Mouse (Mus musculus): ENCODE results near the gene Sesn3. TPM values are rescaled to one million over a fixed set of nuclear protein-coding genes. Genes with fewer than 3 reads are reported as not detected.
"Not testable (repeated sequence)": the region's sequence is repeated elsewhere in the genome, so short reads cannot be mapped to it uniquely, and the experiment has no call there.

Sesn3 gene
- 19.0 and 33.4 TPM in 2 replicates for polyA plus RNA-seq (2014; fragmentation: Nextera tagmentation; extraction: Ambion mirVana)

- Histone ChIP-seq H3K9ac (ENCODE audit: low read depth, low read length) (peak within 1 kb of the TSS; percentile 28), H3K9me3 (ENCODE audit: control insufficient read depth, low read length) (no peaks in the 10 kb centered on the region), H3K4me1 (replicated peaks; ENCODE audit: control insufficient read depth, insufficient read depth, low read length) (no peaks in the 10 kb centered on the region), H3K4me2 (replicated peaks; ENCODE audit: low read depth, low read length) (peak within 1 kb of the TSS; percentile 59), H3K36me3 (ENCODE audit: control insufficient read depth, insufficient read depth, low read length) (no peaks in the 10 kb centered on the region), H3K4me3 (ENCODE audit: low read depth, low read length) (peak within 1 kb of the TSS; percentile 24), H3K27ac (ENCODE audit: low read depth, low read length) (peak within 1 kb of the TSS; percentile 74), H3K27me3 (ENCODE audit: control insufficient read depth, insufficient read depth, low read length) (no peaks in the 10 kb centered on the region)
- 4% methylated on average over 25 of the region's 25 CpGs for WGBS
- ATAC-seq (ENCODE audit: low FRiP score) = peak; percentile 53
- peak; percentile 78 for DNase-seq (ENCODE audit: low spot score)
These were observed at the start of gene Sesn3 for GRCm38 (mm10) chr9:14274986-14275720. TSS of gene Sesn3 (plus strand) at chr9:14275067.

- H3K9ac ChIP-seq (ENCODE audit: low read depth, low read length); DNase-seq (ENCODE audit: low spot score); ATAC-seq (ENCODE audit: low FRiP score); H3K4me1 ChIP-seq (replicated peaks; ENCODE audit: control insufficient read depth, insufficient read depth, low read length); H3K36me3 ChIP-seq (ENCODE audit: control insufficient read depth, insufficient read depth, low read length); H3K4me3 ChIP-seq (ENCODE audit: low read depth, low read length); H3K4me2 ChIP-seq (replicated peaks; ENCODE audit: low read depth, low read length); H3K27me3 ChIP-seq (ENCODE audit: control insufficient read depth, insufficient read depth, low read length); H3K27ac ChIP-seq (ENCODE audit: low read depth, low read length); H3K9me3 ChIP-seq (ENCODE audit: control insufficient read depth, low read length): not testable (repeated sequence)
- 88% methylated on average over 2 of the region's 2 CpGs for WGBS
These were observed 47.8 kb upstream of the Sesn3 start for GRCm38 (mm10) chr9:14227086-14227485.

GRCm38 (mm10) chr9:14233702-14234373, 41.0 kb upstream of the Sesn3 start:
- no peaks in the 10 kb centered on the region for H3K9me3 ChIP-seq (ENCODE audit: control insufficient read depth, low read length)
- WGBS = 47% methylated on average over 7 of the region's 7 CpGs
- no peak for ATAC-seq (ENCODE audit: low FRiP score)
- H3K27me3 ChIP-seq (ENCODE audit: control insufficient read depth, insufficient read depth, low read length) = no peaks in the 10 kb centered on the region
- DNase-seq (ENCODE audit: low spot score) = no peak
- H3K27ac ChIP-seq (ENCODE audit: low read depth, low read length) = no peak overlapping the region
- H3K36me3 ChIP-seq (ENCODE audit: control insufficient read depth, insufficient read depth, low read length) = no peaks in the 10 kb centered on the region
- H3K4me1 ChIP-seq (replicated peaks; ENCODE audit: control insufficient read depth, insufficient read depth, low read length) = no peaks in the 10 kb centered on the region
- no peak overlapping the region for H3K4me3 ChIP-seq (ENCODE audit: low read depth, low read length)
- no peak overlapping the region for H3K9ac ChIP-seq (ENCODE audit: low read depth, low read length)
- H3K4me2 ChIP-seq (replicated peaks; ENCODE audit: low read depth, low read length) = no peak overlapping the region

GRCm38 (mm10) chr9:14235286-14235685, 39.6 kb upstream of the Sesn3 start:
- no peaks in the 10 kb centered on the region for H3K36me3 ChIP-seq (ENCODE audit: control insufficient read depth, insufficient read depth, low read length)
- no peak for ATAC-seq (ENCODE audit: low FRiP score)
- no peaks in the 10 kb centered on the region for H3K4me1 ChIP-seq (replicated peaks; ENCODE audit: control insufficient read depth, insufficient read depth, low read length)
- no peaks in the 10 kb centered on the region for H3K27me3 ChIP-seq (ENCODE audit: control insufficient read depth, insufficient read depth, low read length)
- no peak overlapping the region for H3K9ac ChIP-seq (ENCODE audit: low read depth, low read length)
- no peak overlapping the region for H3K27ac ChIP-seq (ENCODE audit: low read depth, low read length)
- H3K9me3 ChIP-seq (ENCODE audit: control insufficient read depth, low read length) = no peaks in the 10 kb centered on the region
- H3K4me3 ChIP-seq (ENCODE audit: low read depth, low read length) = no peak overlapping the region
- no peak for DNase-seq (ENCODE audit: low spot score)
- 90% methylated on average over 2 of the region's 2 CpGs for WGBS
- no peak overlapping the region for H3K4me2 ChIP-seq (replicated peaks; ENCODE audit: low read depth, low read length)

- not testable (repeated sequence) for H3K4me1 ChIP-seq (replicated peaks; ENCODE audit: control insufficient read depth, insufficient read depth, low read length); H3K4me2 ChIP-seq (replicated peaks; ENCODE audit: low read depth, low read length); H3K4me3 ChIP-seq (ENCODE audit: low read depth, low read length); H3K9ac ChIP-seq (ENCODE audit: low read depth, low read length); H3K36me3 ChIP-seq (ENCODE audit: control insufficient read depth, insufficient read depth, low read length); H3K27ac ChIP-seq (ENCODE audit: low read depth, low read length); ATAC-seq (ENCODE audit: low FRiP score); H3K27me3 ChIP-seq (ENCODE audit: control insufficient read depth, insufficient read depth, low read length); DNase-seq (ENCODE audit: low spot score); H3K9me3 ChIP-seq (ENCODE audit: control insufficient read depth, low read length)
- WGBS = 79% methylated on average over 1 of the region's 1 CpGs
These were observed 33.9 kb upstream of the Sesn3 start for GRCm38 (mm10) chr9:14241003-14241402.

- 68% methylated on average over 2 of the region's 2 CpGs for WGBS
- H3K4me2 ChIP-seq (replicated peaks; ENCODE audit: low read depth, low read length) = no peak overlapping the region
These were observed 32.6 kb upstream of the Sesn3 start for GRCm38 (mm10) chr9:14242308-14242707.

GRCm38 (mm10) chr9:14244528-14244927, 30.3 kb upstream of the Sesn3 start:
- no peak for ATAC-seq (ENCODE audit: low FRiP score)
- H3K27me3 ChIP-seq (ENCODE audit: control insufficient read depth, insufficient read depth, low read length) = no peaks in the 10 kb centered on the region
- no peak overlapping the region for H3K4me2 ChIP-seq (replicated peaks; ENCODE audit: low read depth, low read length)
- H3K27ac ChIP-seq (ENCODE audit: low read depth, low read length) = no peak overlapping the region
- H3K36me3 ChIP-seq (ENCODE audit: control insufficient read depth, insufficient read depth, low read length) = no peaks in the 10 kb centered on the region
- no peaks in the 10 kb centered on the region for H3K9me3 ChIP-seq (ENCODE audit: control insufficient read depth, low read length)
- DNase-seq (ENCODE audit: low spot score) = no peak
- H3K4me3 ChIP-seq (ENCODE audit: low read depth, low read length) = no peak overlapping the region
- 38% methylated on average over 9 of the region's 9 CpGs for WGBS
- H3K4me1 ChIP-seq (replicated peaks; ENCODE audit: control insufficient read depth, insufficient read depth, low read length) = no peaks in the 10 kb centered on the region; the same call in 1 of the 2 replicates
- H3K9ac ChIP-seq (ENCODE audit: low read depth, low read length) = no peak overlapping the region

More at GRCm38 (mm10) chr9:14242308-14242707, 32.6 kb upstream of the Sesn3 start:
- Histone ChIP-seq H3K9ac (ENCODE audit: low read depth, low read length) (no peak overlapping the region), H3K4me3 (ENCODE audit: low read depth, low read length) (no peak overlapping the region), H3K4me1 (replicated peaks; ENCODE audit: control insufficient read depth, insufficient read depth, low read length) (no peaks in the 10 kb centered on the region; the same call in 1 of the 2 replicates), H3K27ac (ENCODE audit: low read depth, low read length) (no peak overlapping the region), H3K9me3 (ENCODE audit: control insufficient read depth, low read length) (no peaks in the 10 kb centered on the region), H3K36me3 (ENCODE audit: control insufficient read depth, insufficient read depth, low read length) (no peaks in the 10 kb centered on the region), H3K27me3 (ENCODE audit: control insufficient read depth, insufficient read depth, low read length) (no peaks in the 10 kb centered on the region)
- ATAC-seq (ENCODE audit: low FRiP score) (no peak), DNase-seq (ENCODE audit: low spot score) (no peak)

GRCm38 (mm10) chr9:14245013-14245586, 29.8 kb upstream of the Sesn3 start:
- no peak overlapping the region for H3K27ac ChIP-seq (ENCODE audit: low read depth, low read length)
- no peak for ATAC-seq (ENCODE audit: low FRiP score)
- DNase-seq (ENCODE audit: low spot score) = no peak

More at GRCm38 (mm10) chr9:14245013-14245586, 29.8 kb upstream of the Sesn3 start:
- Histone ChIP-seq H3K9me3 (ENCODE audit: control insufficient read depth, low read length) (no peaks in the 10 kb centered on the region), H3K36me3 (ENCODE audit: control insufficient read depth, insufficient read depth, low read length) (no peaks in the 10 kb centered on the region), H3K27me3 (ENCODE audit: control insufficient read depth, insufficient read depth, low read length) (no peaks in the 10 kb centered on the region), H3K9ac (ENCODE audit: low read depth, low read length) (no peak overlapping the region), H3K4me1 (replicated peaks; ENCODE audit: control insufficient read depth, insufficient read depth, low read length) (no peaks in the 10 kb centered on the region; the same call in 1 of the 2 replicates), H3K4me2 (replicated peaks; ENCODE audit: low read depth, low read length) (no peak overlapping the region), H3K4me3 (ENCODE audit: low read depth, low read length) (no peak overlapping the region)
- WGBS = 38% methylated on average over 7 of the region's 7 CpGs

Measured in hindbrain, embryonic 11.5 days (tissue).